Mouse (Mus musculus): ENCODE data around the gene Ddx5.
"Not testable (repeated sequence)": the region's sequence is repeated elsewhere in the genome, so short reads cannot be mapped to it uniquely, and the experiment has no call there.

- not testable (repeated sequence) for TF ChIP-seq EP300, CTCF (IDR thresholded peaks at IDR 0.05; ENCODE audit: low read depth)
These were observed 6.7 kb downstream of the Ddx5 start for GRCm38 (mm10) chr11:106782271-106782670.

All from liver, postnatal 0 days (tissue).